Mouse (Mus musculus) embryonic facial prominence, embryonic 10.5 days (tissue): ENCODE measurements at regions not wholly inside any gene's neighbourhood (a gene's known extent, or its start where the extent isn't known, plus 50 kb on each side); places are given as distances from the start of the nearest gene placed in this dataset.

Source experiments
- DNase-seq: peaks from one replicate; pipeline ENCODE4 v3.0.0-alpha.2; 2017; ENCODE audit warnings: low spot score
- H3K27ac ChIP-seq: fragments of 300-500 bp; sonication (generic); replicated peaks from 2 replicates; pipeline ENCODE4 v1.5.1; 2016; ENCODE audit warnings: mild to moderate bottlenecking
- H3K27me3 ChIP-seq: fragments of 300-500 bp; sonication (generic); replicated peaks from 2 replicates; pipeline ENCODE4 v1.6.1; 2016; ENCODE audit warnings: low read depth, mild to moderate bottlenecking; ENCODE audit not compliant: poor library complexity, severe bottlenecking
- H3K36me3 ChIP-seq: fragments of 300-500 bp; sonication (generic); replicated peaks from 2 replicates; pipeline ENCODE4 v1.6.1; 2016; ENCODE audit warnings: mild to moderate bottlenecking, moderate library complexity
- H3K4me1 ChIP-seq: fragments of 300-500 bp; sonication (generic); 2 replicates; pipeline ENCODE4 v1.6.1; 2016
- H3K4me3 ChIP-seq: fragments of 300-500 bp; sonication (generic); 2 replicates; pipeline ENCODE4 v1.5.1; 2016; ENCODE audit warnings: mild to moderate bottlenecking, moderate library complexity
- H3K9me3 ChIP-seq: fragments of 300-500 bp; sonication (generic); 2 replicates; pipeline ENCODE4 v1.6.1; 2016; ENCODE audit warnings: mild to moderate bottlenecking
- WGBS: fragments of 180-500 bp; shearing (Covaris S2); methylation state at CpG from one replicate; pipeline ENCODE4 v1.1.7; 2016; 5-methylcytosine and 5-hydroxymethylcytosine counted together

- DNase-seq = no peak
Observed at GRCm38 (mm10) chr14:71776990-71777525, 714.6 kb downstream of the Gm9195 start.

GRCm38 (mm10) chr14:71766856-71767255, 724.8 kb downstream of the Gm9195 start:
- no peaks in the 10 kb centered on the region for H3K9me3 ChIP-seq
- H3K27ac ChIP-seq = no peak overlapping the region
- WGBS = 93% methylated on average over 1 of the region's 1 CpGs
- H3K36me3 ChIP-seq = no peaks in the 10 kb centered on the region
- no peak for DNase-seq
- H3K27me3 ChIP-seq = no peaks in the 10 kb centered on the region
- no peaks in the 10 kb centered on the region for H3K4me1 ChIP-seq
- no peak overlapping the region for H3K4me3 ChIP-seq

More at GRCm38 (mm10) chr14:71776990-71777525, 714.6 kb downstream of the Gm9195 start:
- WGBS = 43% methylated on average over 1 of the region's 1 CpGs
- Histone ChIP-seq H3K9me3 (no peaks in the 10 kb centered on the region), H3K36me3 (no peaks in the 10 kb centered on the region), H3K4me3 (no peak overlapping the region), H3K27me3 (no peaks in the 10 kb centered on the region), H3K27ac (no peak overlapping the region), H3K4me1 (no peaks in the 10 kb centered on the region; the same call in 1 of the 2 replicates)

- WGBS = 92% methylated on average over 4 of the region's 4 CpGs
- H3K36me3 ChIP-seq = no peaks in the 10 kb centered on the region
- no peaks in the 10 kb centered on the region for H3K27me3 ChIP-seq
- H3K4me3 ChIP-seq = no peak overlapping the region
- H3K9me3 ChIP-seq = no peaks in the 10 kb centered on the region
- H3K27ac ChIP-seq = no peak overlapping the region
- DNase-seq = no peak
- no peaks in the 10 kb centered on the region for H3K4me1 ChIP-seq
Observed at GRCm38 (mm10) chr14:71728542-71728941, 763.1 kb downstream of the Gm9195 start.

- Histone ChIP-seq H3K36me3 (no peaks in the 10 kb centered on the region), H3K27me3 (no peaks in the 10 kb centered on the region), H3K27ac (no peak overlapping the region), H3K4me1 (no peaks in the 10 kb centered on the region), H3K9me3 (no peaks in the 10 kb centered on the region), H3K4me3 (no peak overlapping the region)
- no peak for DNase-seq
- WGBS = 81% methylated on average over 2 of the region's 2 CpGs
Observed at GRCm38 (mm10) chr14:71723526-71723925, 768.1 kb downstream of the Gm9195 start.

GRCm38 (mm10) chr14:71709528-71710289, 781.9 kb downstream of the Gm9195 start:
- H3K27ac ChIP-seq = no peak overlapping the region
- no peaks in the 10 kb centered on the region for H3K27me3 ChIP-seq
- no peak for DNase-seq
- no peak overlapping the region for H3K4me3 ChIP-seq
- 0 out of 2 replicates have a peak, but pooled peaks cover 3% of the 10 kb centered on the region for H3K4me1 ChIP-seq
- H3K36me3 ChIP-seq = no peaks in the 10 kb centered on the region
- H3K9me3 ChIP-seq = no peaks in the 10 kb centered on the region
- 62% methylated on average over 5 of the region's 5 CpGs for WGBS

GRCm38 (mm10) chr14:71692752-71693437, 798.7 kb downstream of the Gm9195 start:
- WGBS = 87% methylated on average over 3 of the region's 3 CpGs
- H3K4me1 ChIP-seq = peaks cover 12% of the 10 kb centered on the region
- H3K9me3 ChIP-seq = no peaks in the 10 kb centered on the region
- no peak overlapping the region for H3K4me3 ChIP-seq
- H3K27ac ChIP-seq = no peak overlapping the region; the same call in 1 of the 2 replicates
- no peak for DNase-seq
- no peaks in the 10 kb centered on the region for H3K27me3 ChIP-seq
- no peaks in the 10 kb centered on the region for H3K36me3 ChIP-seq

GRCm38 (mm10) chr14:71674564-71674963, 817.1 kb downstream of the Gm9195 start:
- Histone ChIP-seq H3K9me3 (no peaks in the 10 kb centered on the region), H3K27ac (no peak overlapping the region), H3K36me3 (no peaks in the 10 kb centered on the region), H3K27me3 (no peaks in the 10 kb centered on the region), H3K4me1 (0 out of 2 replicates have a peak, but pooled peaks cover 6% of the 10 kb centered on the region), H3K4me3 (no peak overlapping the region)
- WGBS = 92% methylated on average over 4 of the region's 4 CpGs
- no peak for DNase-seq

- H3K27ac ChIP-seq = no peak overlapping the region
- DNase-seq = no peak
- H3K9me3 ChIP-seq = no peaks in the 10 kb centered on the region
- H3K4me1 ChIP-seq = 0 out of 2 replicates have a peak, but pooled peaks cover 6% of the 10 kb centered on the region
- H3K36me3 ChIP-seq = no peaks in the 10 kb centered on the region
- H3K4me3 ChIP-seq = no peak overlapping the region
- H3K27me3 ChIP-seq = no peaks in the 10 kb centered on the region
- WGBS = 89% methylated on average over 2 of the region's 2 CpGs
Observed at GRCm38 (mm10) chr14:71673837-71674236, 817.8 kb downstream of the Gm9195 start.

GRCm38 (mm10) chr14:71672481-71672880, 819.2 kb downstream of the Gm9195 start:
- WGBS = 70% methylated on average over 1 of the region's 1 CpGs
- H3K36me3 ChIP-seq = no peaks in the 10 kb centered on the region
- DNase-seq = no peak
- 0 out of 2 replicates have a peak, but pooled peaks cover 6% of the 10 kb centered on the region for H3K4me1 ChIP-seq
- no peaks in the 10 kb centered on the region for H3K9me3 ChIP-seq
- no peak overlapping the region for H3K27ac ChIP-seq
- no peaks in the 10 kb centered on the region for H3K27me3 ChIP-seq
- no peak overlapping the region for H3K4me3 ChIP-seq

- Histone ChIP-seq H3K9me3 (no peaks in the 10 kb centered on the region), H3K27me3 (no peaks in the 10 kb centered on the region), H3K36me3 (no peaks in the 10 kb centered on the region), H3K27ac (no peak overlapping the region), H3K4me1 (0 out of 2 replicates have a peak, but pooled peaks cover 6% of the 10 kb centered on the region), H3K4me3 (no peak overlapping the region)
- 68% methylated on average over 2 of the region's 2 CpGs for WGBS
- no peak for DNase-seq
Observed at GRCm38 (mm10) chr14:71671994-71672393, 819.6 kb downstream of the Gm9195 start.

- Histone ChIP-seq H3K27ac (no peak overlapping the region), H3K4me3 (no peak overlapping the region), H3K9me3 (no peaks in the 10 kb centered on the region), H3K27me3 (no peaks in the 10 kb centered on the region), H3K4me1 (0 out of 2 replicates have a peak, but pooled peaks cover 6% of the 10 kb centered on the region), H3K36me3 (no peaks in the 10 kb centered on the region)
- WGBS = 0% methylated on average over 1 of the region's 1 CpGs
- peak; percentile 81 for DNase-seq
Observed at GRCm38 (mm10) chr14:71670435-71670834, 821.2 kb downstream of the Gm9195 start.

GRCm38 (mm10) chr14:71666656-71667055, 825.0 kb downstream of the Gm9195 start:
- no peaks in the 10 kb centered on the region for H3K9me3 ChIP-seq
- WGBS = 86% methylated on average over 1 of the region's 1 CpGs
- no peak overlapping the region for H3K27ac ChIP-seq
- DNase-seq = no peak
- H3K36me3 ChIP-seq = no peaks in the 10 kb centered on the region
- no peaks in the 10 kb centered on the region for H3K27me3 ChIP-seq
- H3K4me3 ChIP-seq = no peak overlapping the region
- H3K4me1 ChIP-seq = 0 out of 2 replicates have a peak, but pooled peaks cover 6% of the 10 kb centered on the region
